Mouse (Mus musculus) heart, postnatal 4 days (tissue): Measurements from ENCODE around the gene Mrpl33. TPM values are rescaled to one million over a fixed set of nuclear protein-coding genes. Genes with fewer than 3 reads are reported as not detected.
"Not testable (repeated sequence)": the region's sequence is repeated elsewhere in the genome, so short reads cannot be mapped to it uniquely, and the experiment has no call there.

ENCODE experiments used
- DNase-seq: peaks from one replicate; pipeline ENCODE4 v3.0.0; 2021
- total RNA-seq, 2 experiments: library from RNA; stranded (reverse); gene quantifications; 2 replicates each; pipeline ENCODE4 v1.2.3; 2021

The Mrpl33 gene
- total RNA-seq, 2 experiments from 2014 or later: 276 to 287 TPM

DNA sequence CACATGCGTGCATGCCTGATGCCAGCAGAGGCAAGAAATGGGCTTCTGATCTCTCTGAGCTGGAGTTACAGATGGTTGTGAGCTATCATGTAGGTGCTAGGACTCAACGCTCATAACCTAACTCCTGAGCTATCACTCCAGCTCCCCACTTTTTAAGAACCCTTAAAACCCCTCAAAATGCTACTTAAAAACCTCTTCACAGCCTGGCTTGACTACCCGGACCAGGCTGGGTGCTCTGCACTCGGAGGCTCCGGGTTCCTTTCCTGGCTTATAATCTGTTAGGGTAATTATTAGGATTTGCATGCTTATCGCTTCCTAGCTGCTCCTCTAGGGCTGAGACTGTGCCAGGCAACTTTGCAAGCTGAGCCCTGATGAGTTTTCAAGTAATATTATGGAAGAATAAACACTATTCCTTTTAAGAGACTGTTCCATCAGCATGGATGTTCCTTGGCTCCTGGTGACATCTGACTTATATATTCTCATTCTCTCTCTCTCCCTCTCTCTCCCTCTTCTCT is 752 bp downstream of the Mrpl33 start:
- no peak for DNase-seq

DNA sequence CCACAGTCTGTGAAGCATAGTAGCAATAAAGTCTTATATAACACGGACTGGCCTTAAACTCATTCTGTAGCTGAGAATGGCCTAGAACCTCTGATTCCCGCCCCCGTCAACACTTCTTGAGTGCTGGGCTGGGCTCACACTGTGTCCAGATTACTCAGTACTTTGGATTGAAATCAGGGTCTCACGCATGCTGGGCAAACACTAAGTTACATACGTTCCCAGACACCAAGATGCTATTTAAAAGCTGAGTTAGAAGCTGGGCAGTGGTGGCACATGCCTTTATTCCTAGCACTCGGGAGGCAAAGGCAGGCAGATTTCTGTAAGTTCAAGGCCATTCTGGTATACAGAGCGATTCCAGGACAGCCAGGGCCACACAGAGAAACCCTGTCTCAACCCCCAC is 1.4 kb downstream of the Mrpl33 start:
- DNase-seq: no peak

DNA sequence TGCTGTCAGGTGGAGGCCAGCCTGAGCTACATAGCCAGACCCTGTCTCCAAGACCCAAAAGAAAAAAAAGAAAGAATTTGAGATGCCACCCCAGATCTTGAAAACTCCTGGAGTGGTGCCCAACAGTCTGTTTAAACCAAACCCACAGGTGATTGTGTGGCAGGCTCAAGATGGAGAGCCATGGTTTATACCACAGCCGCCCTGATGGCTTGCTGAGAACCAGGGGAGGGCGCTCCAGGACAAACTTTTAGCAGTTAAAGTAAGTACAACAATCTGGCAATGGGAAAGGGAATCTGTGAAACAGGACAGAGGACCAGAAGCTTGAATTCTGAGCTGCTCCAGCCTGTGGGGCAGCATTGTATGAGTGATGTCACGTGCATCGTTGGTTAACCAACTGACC is 1.8 kb downstream of the Mrpl33 start:
- peak; percentile 54 for DNase-seq

- no peak for DNase-seq
These were observed 2.4 kb downstream of the Mrpl33 start for GRCm38 (mm10) chr5:31599161-31599560.

- DNase-seq: no peak
These were observed 4.5 kb downstream of the Mrpl33 start for GRCm38 (mm10) chr5:31601162-31601722.

DNA sequence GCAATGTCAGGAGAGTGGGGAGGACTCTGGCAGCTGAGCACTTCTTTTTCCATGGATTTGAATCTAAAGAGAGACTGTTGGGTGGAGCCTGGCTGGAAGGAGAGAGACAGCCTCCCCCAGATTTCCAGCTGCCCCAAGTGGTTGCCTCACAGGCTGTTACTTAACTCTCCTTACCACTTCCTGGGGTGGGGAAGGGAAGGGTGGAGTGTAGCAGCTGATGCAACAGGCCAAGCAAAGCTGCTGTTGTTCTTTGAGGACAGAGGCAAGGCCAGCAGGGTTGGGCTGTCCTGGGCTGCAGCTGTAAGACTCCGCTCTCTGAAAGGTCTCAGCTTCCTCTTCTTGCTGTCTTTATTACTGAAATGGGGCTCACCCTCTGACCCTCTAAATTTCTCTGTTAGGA is 5.6 kb downstream of the Mrpl33 start:
- peak; percentile 63 for DNase-seq

DNA sequence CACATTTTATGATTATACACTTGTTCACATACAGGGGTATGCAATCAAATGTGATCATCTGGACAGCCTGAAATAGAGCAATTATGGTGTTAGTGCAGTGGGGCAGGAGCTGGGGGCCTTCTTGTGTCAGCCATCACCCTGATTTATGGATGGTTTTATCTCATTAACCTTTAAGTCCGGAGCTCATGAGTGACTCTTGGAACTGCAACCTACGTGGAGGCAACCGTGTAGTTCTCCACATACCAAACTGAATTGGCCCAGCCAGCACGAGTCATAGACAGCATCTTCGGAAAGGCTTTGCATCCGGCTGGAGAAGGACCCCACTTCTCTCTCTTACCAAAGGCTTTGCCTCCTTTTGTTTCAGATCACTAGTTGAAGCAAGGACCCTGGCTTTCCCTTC is 7.0 kb downstream of the Mrpl33 start:
- DNase-seq: no peak

GRCm38 (mm10) chr5:31606151-31606550 is 9.4 kb downstream of the Mrpl33 start:
- DNase-seq: peak; percentile 36

DNA sequence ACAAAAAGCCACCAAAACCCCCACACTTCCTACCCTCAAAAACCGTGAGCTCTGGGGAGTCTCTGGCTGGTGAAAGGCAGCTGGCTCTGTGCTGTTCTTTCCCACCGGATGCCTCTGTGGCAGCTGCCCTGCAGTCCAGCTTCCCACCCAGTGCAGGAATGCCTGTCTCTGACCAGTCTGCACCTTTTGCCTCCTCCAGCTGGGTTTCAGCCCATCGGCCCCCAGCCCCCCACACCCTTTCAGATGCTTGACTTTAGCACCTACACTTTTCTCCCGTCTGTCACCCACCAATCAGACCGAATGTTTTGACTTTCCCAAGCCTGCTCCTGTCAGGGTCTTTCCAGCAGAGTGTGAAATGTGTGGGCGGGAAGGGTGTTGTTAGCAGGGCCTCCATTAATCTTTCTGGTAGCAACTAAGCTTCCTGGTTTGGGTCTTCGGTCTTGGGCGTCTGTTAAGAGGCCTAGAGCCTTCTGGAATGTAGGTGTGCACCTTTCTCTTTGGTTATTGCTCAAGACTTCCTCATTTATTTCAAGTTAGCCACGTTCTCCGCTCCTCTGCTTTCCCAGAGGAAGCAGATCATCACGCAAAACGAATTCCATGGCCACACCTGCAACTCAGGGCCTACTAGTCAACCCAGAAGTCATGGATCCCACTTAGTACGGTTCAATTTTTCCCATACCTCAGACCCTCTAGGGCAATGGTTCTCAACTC is 13.8 kb downstream of the Mrpl33 start:
- no peak for DNase-seq

GRCm38 (mm10) chr5:31611186-31611585 is 14.5 kb downstream of the Mrpl33 start:
- DNase-seq: no peak

GRCm38 (mm10) chr5:31613852-31614286 is 17.1 kb downstream of the Mrpl33 start:
- DNase-seq: peak; percentile 84

GRCm38 (mm10) chr5:31614339-31615025 is 17.7 kb downstream of the Mrpl33 start:
- no peak for DNase-seq

DNA sequence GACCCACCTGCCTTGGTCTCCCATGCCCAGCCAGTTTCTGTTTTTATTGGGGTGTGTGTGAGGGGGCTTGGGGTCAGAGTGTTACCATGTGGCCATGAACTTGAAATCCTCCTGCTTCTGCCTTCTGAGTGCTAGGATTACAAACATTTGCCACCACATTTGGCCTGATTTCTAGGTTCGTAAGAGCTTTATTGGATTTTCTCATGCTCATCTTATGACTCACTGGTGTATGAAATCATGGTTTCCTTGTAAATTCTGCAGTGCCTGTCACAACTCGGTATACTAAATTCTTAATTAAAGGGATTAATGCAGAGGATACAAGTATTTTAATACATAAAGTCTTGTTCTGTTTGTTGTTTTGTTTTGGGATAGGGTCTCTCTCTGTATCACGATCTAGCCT is 23.6 kb downstream of the Mrpl33 start:
- no peak for DNase-seq

DNA sequence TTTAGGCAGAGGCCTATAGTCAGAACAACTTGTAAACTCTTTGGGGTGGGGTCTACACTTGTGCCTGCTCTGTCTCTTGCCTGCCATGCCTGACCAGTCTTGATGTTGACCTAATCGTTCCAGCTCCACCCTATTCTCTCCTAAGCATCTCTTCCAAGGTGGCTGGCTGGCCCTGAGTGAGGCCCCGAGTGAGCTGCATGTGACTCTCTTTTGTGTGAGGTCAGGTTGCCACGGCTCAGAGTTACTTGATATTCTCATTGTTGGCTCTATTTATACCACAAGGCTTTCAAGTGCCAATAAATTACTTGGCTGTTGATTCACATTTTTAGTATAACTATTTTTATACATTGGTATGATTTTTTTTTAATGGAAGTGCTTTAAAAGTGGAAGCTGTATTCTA is 30.4 kb downstream of the Mrpl33 start:
- peak; percentile 46 for DNase-seq

GRCm38 (mm10) chr5:31627562-31628526 is 31.1 kb downstream of the Mrpl33 start:
- DNase-seq: no peak

DNA sequence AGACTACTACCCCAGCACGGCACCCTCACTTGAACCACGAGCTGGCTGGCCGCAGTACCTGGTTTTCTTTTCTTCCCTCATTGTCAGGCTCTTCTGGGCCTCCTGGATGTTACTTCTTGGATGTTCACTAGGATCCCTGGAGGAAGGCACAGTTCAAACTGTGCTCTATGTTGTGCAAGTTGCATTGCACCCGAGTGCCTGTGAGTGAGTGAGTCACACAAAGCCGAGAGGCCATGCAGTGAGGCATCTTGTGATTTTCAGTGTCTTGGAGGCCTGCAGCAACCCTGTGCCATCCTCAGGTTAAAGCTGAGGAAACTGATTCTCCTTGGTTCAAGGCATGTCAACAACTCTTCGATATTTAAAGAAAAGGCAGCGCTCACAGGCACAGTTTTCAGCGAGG is 31.8 kb downstream of the Mrpl33 start:
- DNase-seq: no peak

- peak; percentile 68 for DNase-seq
These were observed 33.3 kb downstream of the Mrpl33 start for GRCm38 (mm10) chr5:31630064-31630463.

GRCm38 (mm10) chr5:31631169-31631568 is 34.4 kb downstream of the Mrpl33 start:
- DNase-seq: not testable (repeated sequence)

DNA sequence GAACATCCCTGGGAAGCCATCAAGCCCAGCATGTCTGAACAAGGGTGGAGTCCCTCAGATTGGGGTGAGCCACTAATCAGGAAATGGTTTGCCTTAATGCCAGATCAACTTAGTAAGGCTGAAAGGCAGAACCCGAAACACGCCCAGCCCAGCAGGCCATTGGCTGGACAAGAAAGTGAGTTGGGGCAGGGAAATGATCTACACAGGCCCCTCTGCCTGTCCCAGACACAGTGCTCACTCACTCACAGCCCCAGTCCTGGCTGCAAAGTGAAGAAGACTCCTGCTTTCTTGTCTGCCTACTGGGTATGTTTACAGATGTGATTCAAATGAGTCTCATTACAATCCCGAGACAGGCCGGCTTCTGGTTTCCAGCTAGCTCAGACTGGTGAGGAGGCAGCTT is 37.4 kb downstream of the Mrpl33 start:
- DNase-seq: no peak

- no peak for DNase-seq
These were observed 37.9 kb downstream of the Mrpl33 start for GRCm38 (mm10) chr5:31634679-31635078.

GRCm38 (mm10) chr5:31636636-31637253 is 40.0 kb downstream of the Mrpl33 start:
- DNase-seq: no peak

GRCm38 (mm10) chr5:31640542-31640941 is 43.8 kb downstream of the Mrpl33 start:
- DNase-seq: no peak
